Mouse (Mus musculus): Measurements from ENCODE around the gene Ahdc1.

DNA sequence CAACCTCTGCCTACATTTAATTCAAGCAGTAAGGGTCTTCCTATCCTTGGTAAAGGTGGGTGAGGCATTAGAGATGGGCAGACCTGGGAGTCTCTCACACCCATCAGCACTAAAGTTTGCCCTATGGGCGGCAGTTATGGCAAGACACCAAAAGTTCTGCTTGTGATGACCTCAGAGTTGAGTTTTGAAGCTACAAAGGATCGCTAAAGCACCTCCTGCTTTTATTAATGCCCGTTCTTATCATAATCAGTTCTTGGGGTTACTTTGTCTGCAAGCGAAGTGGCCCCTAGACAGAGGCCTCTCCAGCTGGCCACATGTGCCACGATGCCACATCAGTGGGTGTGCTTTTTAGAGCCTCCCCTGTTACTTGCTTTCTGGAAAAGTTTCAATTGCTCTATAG lies 1.4 kb upstream of the Ahdc1 start:
- TF ChIP-seq KAT2A (conservative IDR thresholded peaks at IDR 0.05; ENCODE audit: low read depth, low read length) = no peak
- TF ChIP-seq POLR2A (IDR thresholded peaks at IDR 0.05; ENCODE audit: control insufficient read depth in 1 of 2, insufficient read depth in 1 of 2, low read depth in 1 of 2, low read length in 2 of 2, poor library complexity in 1 of 2) = no peak
- TF ChIP-seq TCF12 (IDR thresholded peaks at IDR 0.05; ENCODE audit: low read depth, low read length) = no peak
- no peak for TF ChIP-seq ZMIZ1 (IDR thresholded peaks at IDR 0.05; ENCODE audit: low read depth, low read length)
- no peak for TF ChIP-seq USF1 (IDR thresholded peaks at IDR 0.05; ENCODE audit: low read depth, low read length)
- TF ChIP-seq HCFC1 (IDR thresholded peaks at IDR 0.05; ENCODE audit: low read depth, low read length) = no peak
- TF ChIP-seq SMC3 (IDR thresholded peaks at IDR 0.05; ENCODE audit: low read depth, low read length) = no peak
- TF ChIP-seq CTCF (IDR thresholded peaks at IDR 0.05 in 2 of 3, conservative IDR thresholded peaks at IDR 0.05 in 1 of 3; ENCODE audit: control insufficient read depth in 1 of 3, insufficient read depth in 1 of 3, low read depth in 2 of 3, low read length in 3 of 3, poor library complexity in 1 of 3, severe bottlenecking in 1 of 3) = no peak
- no peak for TF ChIP-seq MYC (IDR thresholded peaks at IDR 0.05; ENCODE audit: low read depth, low read length)
- TF ChIP-seq ZNF384 (IDR thresholded peaks at IDR 0.05; ENCODE audit: low read depth, low read length) = no peak

Data from MEL (cell line).